Mouse (Mus musculus) liver (tissue): ENCODE data around the gene Tsc1.
A peak's percentile ranks its signal among the peaks of the same experiment; 100 is the strongest.

Experiments used
- DNase-seq: peaks from one replicate; pipeline ENCODE4 v3.0.0-alpha.2; 2020; ENCODE audit warnings: mixed read lengths

Tsc1 gene

GRCm38 (mm10) chr2:28650526-28650925 lies 9.5 kb downstream of the Tsc1 start:
- DNase-seq = no peak

DNA sequence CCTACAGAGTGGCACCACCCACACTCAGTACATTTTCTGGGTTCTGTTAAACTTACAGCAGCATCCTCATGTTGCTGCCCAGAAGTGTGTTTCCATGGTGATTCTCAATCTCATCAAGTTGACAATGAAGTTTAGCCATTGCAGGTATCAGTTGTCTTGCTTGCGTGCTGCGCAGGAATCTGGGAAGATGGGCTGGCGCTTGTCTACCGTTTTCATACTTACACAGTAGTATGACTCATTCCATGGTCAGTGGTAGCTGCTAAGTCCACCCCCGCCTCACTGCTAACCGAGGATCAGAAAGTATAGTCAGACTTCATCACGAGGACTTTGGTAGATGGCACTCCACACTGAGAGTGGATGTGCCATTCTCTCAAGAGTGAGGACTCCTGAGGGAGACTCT lies 12.3 kb downstream of the Tsc1 start:
- DNase-seq = no peak

- DNase-seq = peak; percentile 51
Observed at GRCm38 (mm10) chr2:28654295-28654694, 13.3 kb downstream of the Tsc1 start.

GRCm38 (mm10) chr2:28656216-28656615 lies 15.2 kb downstream of the Tsc1 start:
- DNase-seq = no peak

GRCm38 (mm10) chr2:28662891-28663290 lies 21.9 kb downstream of the Tsc1 start:
- no peak for DNase-seq

DNA sequence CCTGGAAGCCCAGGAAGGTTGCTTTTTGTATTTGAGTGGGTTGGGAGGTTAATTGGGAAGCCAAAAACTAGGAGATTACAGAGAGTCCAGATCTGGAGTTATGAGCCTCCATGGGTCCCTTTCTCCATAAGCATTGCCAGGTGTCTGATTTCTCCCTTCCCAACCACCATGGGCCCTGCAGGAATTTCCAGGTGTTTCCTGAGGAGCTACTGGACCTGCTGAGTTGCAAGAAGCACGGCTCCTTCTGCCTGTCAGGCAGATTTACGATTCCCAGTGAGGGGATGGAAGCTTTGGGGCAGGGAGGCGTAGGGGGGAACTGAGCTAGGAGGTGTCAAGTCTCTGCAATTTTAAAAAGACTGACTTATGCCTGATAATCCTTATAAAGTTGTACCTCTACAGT lies 24.8 kb downstream of the Tsc1 start:
- no peak for DNase-seq

- DNase-seq = no peak
Observed at GRCm38 (mm10) chr2:28671438-28671837, 30.4 kb downstream of the Tsc1 start.

GRCm38 (mm10) chr2:28676005-28676404 lies 35.0 kb downstream of the Tsc1 start:
- no peak for DNase-seq

DNA sequence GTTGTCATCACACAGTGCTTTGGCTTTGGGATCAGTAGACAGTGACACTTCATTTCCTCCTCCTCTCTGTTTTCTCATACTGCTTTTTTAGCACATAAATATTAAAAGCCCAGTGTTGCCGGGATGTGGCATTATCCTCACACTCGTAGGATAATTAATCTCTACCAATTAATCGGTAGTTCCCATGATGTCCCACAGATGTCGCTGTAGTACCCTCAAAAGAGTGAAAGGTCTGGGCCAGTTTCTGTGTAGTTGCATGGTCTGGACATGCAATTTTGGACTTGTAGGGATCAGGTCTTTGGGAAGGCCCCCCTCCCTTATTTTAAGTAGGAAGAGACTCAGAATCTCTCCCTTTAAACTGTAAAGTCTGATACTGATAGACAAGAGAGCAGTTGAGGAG lies 39.7 kb downstream of the Tsc1 start:
- no peak for DNase-seq

- DNase-seq = no peak
Observed at GRCm38 (mm10) chr2:28681718-28682117, 40.7 kb downstream of the Tsc1 start.

GRCm38 (mm10) chr2:28685895-28686294 lies 44.9 kb downstream of the Tsc1 start:
- no peak for DNase-seq

- DNase-seq = peak; percentile 42
Observed at GRCm38 (mm10) chr2:28688431-28688830, 47.4 kb downstream of the Tsc1 start.

DNA sequence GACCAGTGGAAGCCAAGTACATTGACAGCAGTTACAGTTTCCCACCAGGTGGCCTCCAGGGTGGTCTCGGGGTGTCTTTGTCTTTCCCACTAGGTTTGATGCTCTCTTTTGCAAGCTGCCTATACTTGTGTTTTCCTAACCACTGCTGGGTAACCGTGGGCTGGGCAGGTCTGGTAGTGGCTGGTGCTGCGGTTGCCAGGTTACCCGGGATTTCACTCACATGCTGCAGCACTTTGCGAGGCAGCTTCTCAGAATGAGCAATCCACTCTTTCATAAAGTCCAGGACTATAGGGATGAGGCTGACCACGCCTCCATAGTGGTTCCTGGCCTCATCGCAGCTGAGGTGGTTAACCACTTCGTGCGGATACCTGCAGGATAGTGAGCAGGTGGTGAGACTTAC lies 51.7 kb downstream of the Tsc1 start:
- DNase-seq = no peak

DNA sequence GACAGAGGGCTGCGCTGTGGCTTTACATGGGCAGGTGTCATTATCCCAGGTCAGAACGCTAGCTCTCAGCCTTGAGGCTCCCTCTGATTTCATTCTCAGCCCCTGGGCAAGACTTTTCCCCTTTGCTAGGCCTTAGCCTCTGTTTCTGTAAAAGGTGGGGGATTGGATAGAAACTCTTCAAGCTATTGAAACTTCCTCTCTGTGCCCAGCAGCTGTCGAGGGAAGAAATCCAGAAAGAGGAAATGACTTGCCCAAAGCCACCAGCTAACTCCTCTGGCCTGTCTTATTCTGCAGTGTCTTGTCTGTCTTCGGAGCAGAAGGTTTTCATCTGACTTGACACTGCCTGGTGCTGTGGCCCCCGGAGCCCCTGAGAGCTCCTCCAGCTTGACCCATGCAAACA lies 57.5 kb downstream of the Tsc1 start:
- DNase-seq = no peak

DNA sequence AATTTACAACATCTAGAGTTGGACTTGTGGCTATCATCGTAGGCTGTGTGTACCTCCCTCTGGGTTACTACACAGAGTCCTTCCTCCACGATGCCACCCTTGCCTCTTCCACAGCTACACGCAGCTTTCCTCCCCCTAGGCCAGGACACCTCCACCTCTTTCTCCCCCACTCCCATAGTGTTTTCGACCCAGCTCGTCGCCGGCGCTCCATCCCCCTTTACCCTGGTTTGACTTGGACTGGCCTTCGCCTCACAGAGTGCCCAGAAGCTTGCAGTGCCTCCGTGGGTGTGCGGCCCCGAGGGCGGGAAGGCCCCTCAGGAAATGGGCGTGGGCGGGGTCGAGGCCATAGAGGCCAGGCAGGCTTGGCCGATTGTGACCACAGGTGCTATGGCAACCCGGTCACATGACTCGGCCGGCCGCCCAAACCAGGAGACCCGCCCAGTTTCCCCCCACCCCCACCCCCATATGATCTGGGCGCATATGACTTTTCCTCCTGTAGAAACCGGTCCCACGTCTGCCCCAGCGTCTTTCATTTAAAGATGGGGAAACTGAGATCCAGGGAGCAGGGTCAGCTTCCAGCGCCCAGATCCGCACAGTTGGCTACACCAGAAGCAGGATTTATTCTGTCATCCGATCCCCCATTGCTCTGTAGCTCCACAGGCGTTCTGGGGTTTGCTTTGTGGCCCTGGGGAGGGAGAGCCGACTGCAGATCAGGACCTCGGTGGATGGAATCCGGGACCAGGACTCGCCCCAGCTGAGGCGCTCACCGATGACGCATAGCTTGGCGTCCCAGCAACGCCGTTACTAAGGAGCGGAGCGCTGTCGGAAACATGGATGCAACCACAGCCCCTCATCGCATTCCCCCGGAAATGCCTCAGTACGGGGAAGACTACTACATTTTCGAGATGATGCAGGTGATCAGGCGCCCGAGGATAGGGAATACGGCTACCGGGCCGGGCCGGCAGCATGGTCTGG lies 58.6 kb downstream of the Tsc1 start, which contains the start of the genes Spaca9 and Ak8:
TSS of gene Spaca9 (minus strand) at position 367 of the 975 bp plus-strand sequence.
TSS of gene Ak8 (plus strand) at position 804 of the 975 bp plus-strand sequence.
- peak; percentile 73 for DNase-seq

DNA sequence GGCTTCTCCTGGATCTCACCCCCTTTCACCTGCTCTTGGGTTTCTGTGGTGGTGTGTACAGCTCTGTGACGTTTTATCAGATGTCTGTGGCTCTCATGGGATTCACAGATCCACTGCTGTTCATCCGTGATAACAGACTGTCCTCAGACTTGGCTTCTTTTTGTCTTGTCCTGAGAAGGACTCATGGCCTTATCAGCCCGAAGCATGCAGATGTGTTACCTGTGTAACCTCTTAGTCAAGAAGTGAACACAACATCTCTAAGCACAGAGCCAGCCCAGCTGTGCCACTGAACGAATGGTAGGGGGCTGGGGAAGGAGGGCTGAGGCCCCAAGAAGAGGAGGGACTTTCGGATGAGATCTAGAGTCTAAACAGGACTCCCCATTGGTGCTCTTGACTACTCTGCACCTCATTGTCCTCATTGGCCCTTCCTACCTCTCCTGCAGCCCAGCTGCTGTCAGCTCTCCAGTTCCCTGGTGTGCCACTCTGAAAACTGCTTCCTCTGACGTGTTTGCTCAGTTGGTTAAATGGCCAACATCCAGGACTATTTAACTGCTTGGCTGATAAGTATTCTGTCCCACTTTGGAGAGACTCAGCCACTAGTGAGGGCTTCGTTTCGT lies 60.7 kb downstream of the Tsc1 start:
- DNase-seq = peak; percentile 55

- no peak for DNase-seq
Observed at GRCm38 (mm10) chr2:28706106-28706636, 65.1 kb downstream of the Tsc1 start.

DNA sequence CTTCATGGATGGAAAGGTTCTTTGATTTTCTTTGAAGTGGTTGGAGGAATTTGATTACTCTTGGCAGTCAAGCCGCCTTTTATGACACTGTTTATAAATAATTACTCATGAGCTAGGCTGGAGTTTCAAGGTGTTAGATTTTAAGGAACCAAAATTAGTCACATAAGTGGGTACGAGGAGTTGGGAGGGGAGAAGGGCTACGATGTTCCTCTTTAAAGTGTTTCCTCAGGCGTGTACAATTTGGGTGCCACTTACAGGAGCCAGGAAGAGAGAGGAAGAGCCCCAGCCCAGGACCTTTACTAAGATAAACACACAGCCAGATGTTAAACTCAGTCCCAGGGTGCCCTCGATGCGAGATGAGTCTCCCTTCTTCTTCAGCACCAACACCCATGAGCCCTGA lies 65.8 kb downstream of the Tsc1 start:
- DNase-seq = no peak

DNA sequence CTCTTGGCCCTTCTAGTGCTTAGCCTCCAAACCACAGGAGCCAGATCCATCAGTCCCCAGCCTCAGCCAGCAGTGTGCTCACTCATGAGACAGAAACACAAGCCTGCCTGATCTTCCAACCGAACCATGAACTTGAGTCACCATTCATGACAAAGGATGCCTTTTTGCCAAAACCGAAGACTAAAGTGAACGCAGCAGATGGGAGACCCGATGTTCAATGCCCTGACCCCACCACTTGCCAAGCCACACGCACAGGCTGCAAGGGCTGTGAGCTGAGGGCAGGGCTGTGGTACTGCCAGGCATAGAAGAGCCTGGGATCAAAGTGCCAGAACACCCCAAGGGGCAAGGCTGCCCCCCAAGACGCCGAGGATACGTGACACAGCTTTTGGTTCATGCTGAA lies 72.0 kb downstream of the Tsc1 start:
- no peak for DNase-seq

- no peak for DNase-seq
Observed at GRCm38 (mm10) chr2:28722419-28722818, 81.4 kb downstream of the Tsc1 start.

- no peak for DNase-seq
Observed at GRCm38 (mm10) chr2:28723912-28724311, 82.9 kb downstream of the Tsc1 start.

GRCm38 (mm10) chr2:28727786-28728404 lies 86.9 kb downstream of the Tsc1 start:
- DNase-seq = no peak

GRCm38 (mm10) chr2:28730676-28731075 lies 89.6 kb downstream of the Tsc1 start:
- no peak for DNase-seq
